Mouse (Mus musculus) lung, postnatal 0 days (tissue): ENCODE measurements around the gene 9930022D16Rik. TPM values are rescaled to one million over a fixed set of nuclear protein-coding genes. Genes with fewer than 3 reads are reported as not detected.
A peak's percentile ranks its signal among the peaks of the same experiment; 100 is the strongest.

ENCODE experiments used
- ATAC-seq: fragments of 200-750 bp; cut with Nextera tagmentation; 2 replicates; pipeline ENCODE4 v1.8.0; 2017; ENCODE audit warnings: moderate library complexity
- DNase-seq: peaks from one replicate; pipeline ENCODE4 v3.0.0-alpha.2; 2016; ENCODE audit warnings: low spot score
- H3K27ac ChIP-seq: fragments of 300-500 bp; sonication (generic); 2 replicates; pipeline ENCODE4 v1.5.1; 2014; ENCODE audit warnings: antibody characterized with exemption, mild to moderate bottlenecking, low read length, mixed read lengths
- H3K27me3 ChIP-seq: fragments of 300-500 bp; sonication (generic); replicated peaks from 2 replicates; pipeline ENCODE4 v1.6.1; 2014; ENCODE audit warnings: low read length, mixed read lengths; ENCODE audit not compliant: insufficient read depth
- H3K36me3 ChIP-seq: fragments of 300-500 bp; sonication (generic); 2 replicates; pipeline ENCODE4 v1.6.1; 2014; ENCODE audit warnings: low read length, mixed read lengths; ENCODE audit not compliant: insufficient read depth
- H3K4me1 ChIP-seq: fragments of 300-500 bp; sonication (generic); 2 replicates; pipeline ENCODE4 v1.6.1; 2014; ENCODE audit warnings: antibody characterized with exemption, low read depth, low read length, mixed read lengths; ENCODE audit not compliant: insufficient read depth
- H3K4me2 ChIP-seq: fragments of 300-500 bp; sonication (generic); replicated peaks from 2 replicates; pipeline ENCODE4 v1.6.1; 2014; ENCODE audit warnings: low read depth, mild to moderate bottlenecking, low read length, moderate library complexity, mixed read lengths
- H3K4me3 ChIP-seq: fragments of 300-500 bp; sonication (generic); 2 replicates; pipeline ENCODE4 v1.5.1; 2014; ENCODE audit warnings: low read depth, low read length
- H3K9ac ChIP-seq: fragments of 300-500 bp; sonication (generic); replicated peaks from 2 replicates; pipeline ENCODE4 v1.6.1; 2014; ENCODE audit warnings: low read depth, mild to moderate bottlenecking
- H3K9me3 ChIP-seq: fragments of 300-500 bp; sonication (generic); 2 replicates; pipeline ENCODE4 v1.6.1; 2016; ENCODE audit warnings: low read length, mixed read lengths
- CTCF ChIP-seq: IDR thresholded peaks from 2 replicates; pipeline ENCODE4 v1.5.1; 2016; ENCODE audit warnings: antibody characterized with exemption, mild to moderate bottlenecking
- EP300 ChIP-seq: IDR thresholded peaks from 2 replicates; pipeline ENCODE4 v1.6.1; 2016; ENCODE audit warnings: antibody characterized with exemption, mild to moderate bottlenecking, control low read depth
- WGBS: fragments of 180-500 bp; shearing (Covaris S2); extraction: QIAGEN DNeasy Blood & Tissue Kit; methylation state at CpG from one replicate; pipeline ENCODE4 v1.1.7; 2014; 5-methylcytosine and 5-hydroxymethylcytosine counted together
- polyA plus RNA-seq: library from polyadenylated mRNA; unstranded; fragments of >200 nt; fragmentation: Nextera tagmentation; extraction: Ambion mirVana; gene quantifications from 2 replicates; pipeline ENCODE4 v1.2.1, GENCODE M21; 2015

9930022D16Rik gene
- polyA plus RNA-seq, 1 experiment from 2014 or later, result 0.07 TPM

DNA sequence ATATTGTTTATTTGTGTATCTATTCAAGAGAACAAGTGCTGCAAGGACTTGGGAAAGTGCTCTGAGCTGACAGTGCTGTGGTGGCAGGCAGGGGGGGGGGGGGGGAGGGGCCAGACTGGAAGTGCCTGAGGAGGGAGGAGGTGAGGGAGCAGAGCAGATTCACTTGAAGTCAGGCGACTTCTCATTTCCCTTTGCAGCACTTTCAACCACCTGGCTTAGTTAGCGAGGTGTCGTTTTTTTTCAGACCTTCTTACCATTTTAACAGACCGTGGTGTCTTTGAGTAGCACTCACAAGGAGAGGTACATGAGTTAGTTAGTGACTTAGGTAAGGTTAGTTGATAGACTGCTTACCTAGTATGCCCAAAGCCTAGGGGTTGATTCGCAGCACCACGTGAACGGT, 38.3 kb upstream of the 9930022D16Rik start:
- Histone ChIP-seq H3K9me3 (no peaks in the 10 kb centered on the region), H3K27me3 (no peaks in the 10 kb centered on the region), H3K36me3 (no peaks in the 10 kb centered on the region), H3K9ac (no peak overlapping the region), H3K27ac (no peak overlapping the region), H3K4me1 (peaks cover 15% of the 10 kb centered on the region), H3K4me3 (no peak overlapping the region), H3K4me2 (no peak overlapping the region)
- ATAC-seq (no peak), DNase-seq (no peak)
- no peak for TF ChIP-seq EP300
- no peak for TF ChIP-seq CTCF
- 61% methylated on average over 7 of the region's 7 CpGs for WGBS

DNA sequence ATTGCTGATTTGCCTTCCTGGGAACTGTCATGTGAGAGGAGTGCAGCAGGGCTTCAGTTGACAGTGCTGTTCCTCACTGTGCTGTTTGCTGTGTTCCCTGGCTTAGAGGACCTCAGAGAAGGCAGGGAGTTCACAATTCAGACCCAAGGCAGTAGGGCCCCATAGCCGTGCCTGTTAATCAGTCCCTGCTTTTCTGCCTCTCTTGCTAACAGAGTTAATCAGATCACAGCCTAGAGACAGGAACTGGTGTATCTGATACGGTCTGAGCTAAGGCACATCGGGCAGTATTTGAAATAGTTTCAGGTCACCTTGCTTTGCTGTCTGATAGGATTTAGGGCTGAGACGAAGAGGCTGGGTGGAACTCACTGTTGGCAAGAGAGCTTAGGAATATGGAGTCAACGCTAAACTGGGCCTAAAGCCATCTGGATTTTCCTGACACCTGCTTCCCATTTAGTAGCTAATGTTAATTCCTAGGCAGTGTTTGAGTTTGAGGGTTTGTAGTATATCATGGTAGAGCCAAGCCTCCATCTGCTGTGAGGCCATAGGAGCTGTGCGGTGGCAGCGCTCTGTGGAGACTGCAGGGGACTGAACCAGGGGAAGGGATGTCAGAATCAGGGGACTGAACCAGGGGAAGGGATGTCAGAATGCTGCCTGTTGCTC, 37.1 kb upstream of the 9930022D16Rik start:
- Histone ChIP-seq H3K27ac (peak overlapping the region; percentile 47), H3K4me3 (no peak overlapping the region), H3K27me3 (no peaks in the 10 kb centered on the region), H3K9ac (no peak overlapping the region), H3K9me3 (no peaks in the 10 kb centered on the region), H3K4me1 (peaks cover 12% of the 10 kb centered on the region), H3K4me2 (no peak overlapping the region), H3K36me3 (no peaks in the 10 kb centered on the region)
- TF ChIP-seq CTCF, result no peak
- ATAC-seq (no peak), DNase-seq (no peak)
- WGBS, result 50% methylated on average over 7 of the region's 7 CpGs

DNA sequence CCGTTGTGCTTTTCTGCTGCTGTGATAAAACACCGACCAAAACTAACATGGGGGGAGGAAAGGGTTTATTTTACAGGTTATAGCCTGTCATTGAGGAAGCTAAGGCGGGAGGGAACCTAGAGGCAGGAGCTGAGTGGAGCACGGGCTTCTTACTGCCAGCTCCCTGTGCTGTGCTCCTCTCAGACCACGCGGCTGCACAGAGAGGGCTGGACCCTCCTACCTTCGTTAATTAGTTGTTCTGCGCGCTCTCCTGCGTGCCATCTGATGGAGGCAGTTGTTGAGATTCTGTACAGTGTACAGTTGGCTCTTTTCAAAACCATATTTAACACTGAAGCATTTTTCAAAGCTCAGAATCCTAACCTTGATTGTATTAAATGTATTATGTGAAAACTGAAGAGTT, 36.2 kb upstream of the 9930022D16Rik start:
- Histone ChIP-seq H3K27me3 (no peaks in the 10 kb centered on the region), H3K4me1 (peaks cover 12% of the 10 kb centered on the region), H3K4me2 (no peak overlapping the region), H3K36me3 (no peaks in the 10 kb centered on the region), H3K9ac (no peak overlapping the region), H3K27ac (peak overlapping the region; percentile 9; the same call in 1 of the 2 replicates), H3K4me3 (no peak overlapping the region), H3K9me3 (no peaks in the 10 kb centered on the region)
- WGBS, result 39% methylated on average over 10 of the region's 10 CpGs
- ATAC-seq (no peak), DNase-seq (no peak)
- TF ChIP-seq EP300, result no peak
- no peak for TF ChIP-seq CTCF

DNA sequence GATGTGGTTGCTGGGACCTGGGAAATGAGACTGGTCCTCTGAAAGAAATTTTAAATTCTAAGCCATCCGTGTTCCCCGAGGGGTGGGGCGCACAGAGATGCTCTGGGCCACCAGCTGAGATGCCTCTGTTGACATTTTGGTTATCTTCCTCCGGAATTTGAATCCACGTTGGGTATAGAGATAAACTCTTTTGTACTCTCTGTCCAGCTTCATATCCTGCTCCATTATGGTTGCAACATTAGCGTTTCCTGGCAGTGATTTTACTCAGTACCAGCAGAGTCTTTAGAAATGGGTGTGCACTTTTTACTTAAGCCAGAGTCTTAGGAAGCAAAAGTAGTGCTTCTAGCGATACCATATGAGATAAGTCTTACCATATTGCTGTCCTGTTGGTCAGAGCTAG, 35.7 kb upstream of the 9930022D16Rik start:
- 42% methylated on average over 7 of the region's 7 CpGs for WGBS
- H3K36me3 ChIP-seq, result no peaks in the 10 kb centered on the region
- H3K9ac ChIP-seq, result no peak overlapping the region
- DNase-seq, result peak; percentile 72
- no peaks in the 10 kb centered on the region for H3K9me3 ChIP-seq
- H3K27ac ChIP-seq, result peak overlapping the region; percentile 44; the same call in 1 of the 2 replicates
- H3K27me3 ChIP-seq, result no peaks in the 10 kb centered on the region
- ATAC-seq, result peak; percentile 71
- H3K4me2 ChIP-seq, result no peak overlapping the region
- no peak overlapping the region for H3K4me3 ChIP-seq
- peaks cover 12% of the 10 kb centered on the region for H3K4me1 ChIP-seq
- peak; percentile 97 for TF ChIP-seq EP300
- TF ChIP-seq CTCF, result no peak

DNA sequence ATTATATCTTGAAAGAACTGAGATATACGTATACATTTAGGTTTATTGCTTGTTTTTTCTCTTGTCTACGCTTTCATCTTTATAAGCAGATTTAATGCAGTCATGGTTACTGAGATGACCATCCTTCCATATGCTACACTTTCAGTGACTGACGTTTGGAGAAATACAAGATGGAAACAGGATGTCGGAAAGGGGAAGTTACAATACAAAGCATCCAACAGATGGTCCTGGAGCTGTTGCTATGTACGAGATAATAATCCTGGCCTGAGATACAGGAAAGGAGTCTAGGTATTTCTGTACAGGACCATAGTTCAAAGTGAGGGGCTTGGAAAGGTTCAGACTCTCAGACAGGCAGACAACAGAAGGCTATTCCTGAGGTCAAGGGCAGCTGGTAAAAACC, 33.1 kb upstream of the 9930022D16Rik start:
- Histone ChIP-seq H3K4me1 (peaks cover 12% of the 10 kb centered on the region), H3K4me3 (no peak overlapping the region), H3K4me2 (no peak overlapping the region), H3K27me3 (no peaks in the 10 kb centered on the region), H3K27ac (peak overlapping the region; percentile 20; the same call in 1 of the 2 replicates), H3K9ac (no peak overlapping the region), H3K9me3 (no peaks in the 10 kb centered on the region), H3K36me3 (no peaks in the 10 kb centered on the region)
- DNase-seq (no peak), ATAC-seq (0 out of 2 replicates have a peak, but pooled peaks have one; percentile 10)
- TF ChIP-seq CTCF (no peak), EP300 (no peak)
- WGBS, result 63% methylated on average over 5 of the region's 5 CpGs

DNA sequence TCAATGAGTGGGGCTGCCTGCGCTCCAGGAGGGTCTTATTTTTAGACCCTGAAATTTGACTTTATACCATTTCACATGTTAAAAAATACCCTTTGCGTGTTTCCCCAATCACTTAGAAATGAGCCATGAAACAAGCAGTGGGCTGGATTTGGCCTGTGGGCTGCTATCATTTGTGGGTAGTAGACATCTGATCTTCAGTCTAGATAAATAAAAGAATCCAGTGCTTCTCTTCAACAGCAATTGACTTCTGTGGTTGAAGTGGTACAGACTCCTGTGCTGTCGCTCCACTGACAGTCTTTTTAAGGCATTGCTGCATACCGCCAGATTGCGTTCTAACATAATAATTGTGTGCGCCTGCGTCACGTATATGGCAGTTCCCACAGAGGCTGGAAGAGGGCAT, 28.4 kb upstream of the 9930022D16Rik start:
- Histone ChIP-seq H3K4me3 (no peak overlapping the region), H3K4me2 (no peak overlapping the region), H3K9me3 (no peaks in the 10 kb centered on the region), H3K9ac (no peak overlapping the region), H3K27ac (no peak overlapping the region), H3K36me3 (no peaks in the 10 kb centered on the region), H3K4me1 (peaks cover 7% of the 10 kb centered on the region; the same call in 1 of the 2 replicates), H3K27me3 (no peaks in the 10 kb centered on the region)
- DNase-seq (no peak), ATAC-seq (no peak)
- WGBS, result 89% methylated on average over 8 of the region's 8 CpGs
- TF ChIP-seq EP300 (no peak), CTCF (no peak)
